Mouse (Mus musculus) limb, embryonic 10.5 days (tissue): Measurements from ENCODE around the gene Rgs19. TPM values are rescaled to one million over a fixed set of nuclear protein-coding genes. Genes with fewer than 3 reads are reported as not detected.
A peak's percentile ranks its signal among the peaks of the same experiment; 100 is the strongest.

ENCODE experiments used
- DNase-seq: peaks from one replicate; pipeline ENCODE4 v3.0.0-alpha.2; 2017; ENCODE audit warnings: low spot score
- H3K27ac ChIP-seq: fragments of 300-500 bp; sonication (generic); 2 replicates; pipeline ENCODE4 v1.5.1; 2016; ENCODE audit warnings: mild to moderate bottlenecking
- H3K27me3 ChIP-seq: fragments of 300-500 bp; sonication (generic); 2 replicates; pipeline ENCODE4 v1.6.1; 2016; ENCODE audit warnings: low read depth, mild to moderate bottlenecking; ENCODE audit not compliant: poor library complexity, severe bottlenecking
- H3K36me3 ChIP-seq: fragments of 300-500 bp; sonication (generic); 2 replicates; pipeline ENCODE4 v1.6.1; 2016; ENCODE audit warnings: mild to moderate bottlenecking, moderate library complexity
- H3K4me1 ChIP-seq: fragments of 300-500 bp; sonication (generic); 2 replicates; pipeline ENCODE4 v1.6.1; 2016
- H3K4me3 ChIP-seq: fragments of 300-500 bp; sonication (generic); 2 replicates; pipeline ENCODE4 v1.5.1; 2016; ENCODE audit warnings: mild to moderate bottlenecking, moderate library complexity
- H3K9me3 ChIP-seq: fragments of 300-500 bp; sonication (generic); replicated peaks from 2 replicates; pipeline ENCODE4 v1.6.1; 2016; ENCODE audit warnings: mild to moderate bottlenecking
- WGBS: fragments of 180-500 bp; shearing (Covaris S2); methylation state at CpG from one replicate; pipeline ENCODE4 v1.1.7; 2016; 5-methylcytosine and 5-hydroxymethylcytosine counted together
- polyA plus RNA-seq: library from polyadenylated mRNA; unstranded; fragments of >200 nt; fragmentation: Nextera tagmentation; extraction: Ambion mirVana; gene quantifications from 2 replicates; pipeline ENCODE4 v1.2.1, GENCODE M21; 2016

Rgs19 gene
- polyA plus RNA-seq, 1 experiment from 2014 or later: 94.3 TPM

DNA sequence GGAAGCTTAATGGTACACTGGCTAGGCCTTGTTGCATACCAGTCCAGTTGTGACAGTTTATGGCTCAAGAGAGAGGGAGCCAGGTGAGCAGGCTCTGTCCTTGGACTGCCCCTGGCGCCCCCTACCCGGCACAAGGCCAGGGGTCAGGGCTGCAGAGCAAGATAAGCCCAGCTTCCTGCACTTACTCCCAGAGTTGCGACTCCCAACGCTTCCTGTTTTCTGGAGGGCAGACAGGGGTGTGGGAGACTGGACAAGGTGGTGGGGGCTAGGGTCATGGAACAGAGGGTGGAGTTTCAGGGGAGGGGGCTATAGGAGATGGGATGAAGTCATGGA lies 30.5 kb downstream of the Rgs19 start:
- Histone ChIP-seq H3K9me3 (no peaks in the 10 kb centered on the region), H3K4me3 (no peak overlapping the region), H3K4me1 (peaks cover 50% of the 10 kb centered on the region), H3K27me3 (peaks cover 15% of the 10 kb centered on the region), H3K27ac (peak overlapping the region; percentile 66), H3K36me3 (peaks cover 7% of the 10 kb centered on the region; the same call in 1 of the 2 replicates)
- WGBS: 22% methylated on average over 4 of the region's 4 CpGs
- DNase-seq: no peak

DNA sequence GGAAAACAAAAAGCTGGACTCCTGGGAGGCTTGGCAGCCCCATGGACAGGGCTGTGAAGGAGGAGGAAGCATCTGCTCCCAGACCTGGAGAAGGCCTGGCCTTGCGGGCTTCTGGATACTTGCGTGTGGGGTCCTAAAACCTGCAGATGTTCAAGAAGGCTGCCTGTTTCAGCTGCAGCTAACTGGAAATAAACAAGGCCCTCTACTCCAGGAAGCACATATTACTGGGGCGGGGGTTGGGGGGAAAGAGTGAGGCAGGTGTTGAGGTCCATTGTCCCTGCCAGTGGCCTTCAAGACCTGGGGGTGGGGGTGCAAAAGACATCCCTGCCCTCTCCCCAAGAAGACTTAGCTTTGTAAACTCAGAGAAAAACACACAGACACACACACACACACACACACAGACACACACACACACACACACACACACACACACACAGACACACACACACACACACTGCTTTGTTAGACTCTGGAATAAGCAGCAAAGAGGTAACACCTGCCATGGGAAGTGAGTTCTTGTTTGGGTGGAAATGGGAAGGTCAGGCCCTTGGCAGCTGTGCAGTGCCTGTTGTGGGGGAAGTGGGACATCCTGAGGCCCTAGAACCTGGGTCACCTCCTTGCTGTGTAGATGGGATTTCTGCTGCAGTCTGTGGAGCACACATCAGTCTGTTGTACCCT lies 31.0 kb downstream of the Rgs19 start:
- H3K4me1 ChIP-seq: peaks cover 52% of the 10 kb centered on the region
- no peaks in the 10 kb centered on the region for H3K9me3 ChIP-seq
- H3K4me3 ChIP-seq: no peak overlapping the region
- peaks cover 12% of the 10 kb centered on the region; the same call in 1 of the 2 replicates for H3K36me3 ChIP-seq
- DNase-seq: no peak
- WGBS: 84% methylated on average over 3 of the region's 3 CpGs
- H3K27me3 ChIP-seq: peaks cover 10% of the 10 kb centered on the region
- H3K27ac ChIP-seq: peak overlapping the region; percentile 66

DNA sequence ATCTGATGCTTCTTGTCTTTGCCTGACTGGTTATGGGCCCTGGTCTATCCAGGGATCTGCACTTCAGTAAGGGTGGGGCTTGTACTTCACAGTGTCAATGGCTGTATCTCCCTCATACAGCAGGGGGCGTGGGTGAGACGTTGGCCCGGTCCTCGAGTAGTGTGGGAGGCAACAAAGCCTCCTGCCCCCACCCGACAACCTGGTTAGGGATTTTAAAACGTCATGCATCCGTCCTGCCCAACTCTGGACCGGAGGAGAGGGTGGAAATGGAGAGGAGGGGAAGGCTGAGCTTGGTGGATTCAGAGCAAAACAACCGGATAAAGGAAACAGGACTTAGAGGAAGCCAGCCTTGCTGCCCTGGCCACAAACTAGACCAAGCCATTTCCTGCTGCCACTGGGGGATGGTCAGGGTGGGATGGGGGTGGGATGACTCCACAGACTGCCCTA lies 34.1 kb downstream of the Rgs19 start:
- H3K9me3 ChIP-seq: no peaks in the 10 kb centered on the region
- no peak overlapping the region for H3K4me3 ChIP-seq
- peaks cover 63% of the 10 kb centered on the region for H3K4me1 ChIP-seq
- no peaks in the 10 kb centered on the region for H3K27me3 ChIP-seq
- WGBS: 11% methylated on average over 9 of the region's 9 CpGs
- peak; percentile 69 for DNase-seq
- peaks cover 42% of the 10 kb centered on the region for H3K36me3 ChIP-seq
- peak overlapping the region; percentile 73 for H3K27ac ChIP-seq

DNA sequence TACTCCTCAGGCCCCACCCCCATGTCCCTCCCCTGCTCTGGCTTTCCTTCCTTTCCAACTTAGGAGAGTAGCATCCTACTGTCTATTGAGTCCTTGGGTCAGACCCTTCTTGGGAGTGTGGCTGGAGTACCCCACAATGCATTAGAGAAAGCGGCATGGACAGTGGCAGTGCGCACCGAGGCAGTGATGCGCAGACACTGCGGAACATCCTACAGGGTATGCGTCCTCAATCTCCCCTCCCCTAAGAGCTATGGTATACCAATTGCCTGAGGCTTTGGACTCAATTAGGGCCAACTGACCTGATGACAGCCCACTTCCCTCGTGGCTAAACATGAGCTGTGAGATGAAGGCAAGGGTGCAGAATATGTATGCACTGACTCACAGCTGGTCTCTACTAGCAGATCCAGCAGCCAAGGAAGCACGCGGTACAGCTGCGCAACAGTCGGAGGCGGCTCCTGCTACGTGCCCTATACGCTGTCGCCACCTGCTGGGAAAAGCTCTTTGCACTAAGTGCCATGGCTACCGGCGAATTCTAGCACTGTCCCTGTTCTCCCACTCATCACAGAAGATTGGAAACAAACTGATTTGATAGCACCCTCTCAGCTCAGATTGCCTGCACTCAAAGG lies 34.7 kb downstream of the Rgs19 start:
- no peak overlapping the region for H3K4me3 ChIP-seq
- H3K4me1 ChIP-seq: peaks cover 62% of the 10 kb centered on the region
- no peaks in the 10 kb centered on the region for H3K9me3 ChIP-seq
- 39% methylated on average over 17 of the region's 17 CpGs for WGBS
- H3K36me3 ChIP-seq: peaks cover 48% of the 10 kb centered on the region
- H3K27me3 ChIP-seq: no peaks in the 10 kb centered on the region
- peak overlapping the region; percentile 73; the same call in 1 of the 2 replicates for H3K27ac ChIP-seq
- peak; percentile 47 for DNase-seq

DNA sequence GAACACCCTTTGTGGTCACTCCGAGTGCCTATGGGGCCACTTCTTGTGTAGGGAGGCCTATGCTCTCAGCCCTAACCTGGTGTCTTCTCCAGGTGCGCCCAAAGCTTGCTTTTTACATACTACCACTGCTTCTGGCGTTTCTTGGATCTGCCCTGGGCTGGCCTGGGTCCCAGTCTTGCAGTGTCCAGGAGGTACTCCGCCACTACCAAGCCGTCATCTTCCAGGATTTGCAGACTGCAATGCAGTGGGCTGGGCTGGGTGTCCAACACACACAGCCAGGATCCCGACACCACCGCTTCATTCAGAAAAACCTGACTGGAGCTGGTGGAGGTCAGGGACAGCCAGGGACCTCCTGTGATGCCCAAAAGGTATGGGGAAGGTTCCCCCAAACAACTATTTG lies 35.2 kb downstream of the Rgs19 start:
- Histone ChIP-seq H3K4me3 (no peak overlapping the region), H3K27ac (no peak overlapping the region), H3K27me3 (no peaks in the 10 kb centered on the region), H3K9me3 (no peaks in the 10 kb centered on the region), H3K36me3 (peaks cover 53% of the 10 kb centered on the region), H3K4me1 (peaks cover 57% of the 10 kb centered on the region)
- DNase-seq: no peak
- WGBS: 87% methylated on average over 7 of the region's 7 CpGs

DNA sequence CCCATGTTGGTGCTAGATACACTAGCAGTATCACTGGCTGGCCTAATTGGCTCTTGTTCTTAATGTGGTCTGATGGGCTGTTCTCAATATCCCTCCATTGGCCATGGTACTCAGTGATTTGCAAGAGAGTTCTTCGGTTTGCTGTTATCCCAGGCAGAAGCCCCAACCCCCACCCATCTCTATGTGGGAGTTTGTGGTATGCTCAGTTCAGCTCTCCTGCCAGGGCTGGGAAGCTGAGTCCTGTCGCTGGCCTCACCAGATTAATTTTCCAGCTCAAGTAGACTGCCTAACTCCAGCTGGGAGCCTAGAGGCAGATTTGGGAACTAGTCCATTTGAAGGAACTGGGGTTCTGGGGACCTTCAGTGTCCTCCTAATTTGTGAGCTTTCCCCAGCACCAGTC lies 36.3 kb downstream of the Rgs19 start:
- Histone ChIP-seq H3K36me3 (peaks cover 64% of the 10 kb centered on the region), H3K27ac (no peak overlapping the region), H3K27me3 (no peaks in the 10 kb centered on the region), H3K4me1 (peaks cover 46% of the 10 kb centered on the region), H3K4me3 (no peak overlapping the region), H3K9me3 (no peaks in the 10 kb centered on the region)
- no peak for DNase-seq
- WGBS: 79% methylated on average over 2 of the region's 2 CpGs

DNA sequence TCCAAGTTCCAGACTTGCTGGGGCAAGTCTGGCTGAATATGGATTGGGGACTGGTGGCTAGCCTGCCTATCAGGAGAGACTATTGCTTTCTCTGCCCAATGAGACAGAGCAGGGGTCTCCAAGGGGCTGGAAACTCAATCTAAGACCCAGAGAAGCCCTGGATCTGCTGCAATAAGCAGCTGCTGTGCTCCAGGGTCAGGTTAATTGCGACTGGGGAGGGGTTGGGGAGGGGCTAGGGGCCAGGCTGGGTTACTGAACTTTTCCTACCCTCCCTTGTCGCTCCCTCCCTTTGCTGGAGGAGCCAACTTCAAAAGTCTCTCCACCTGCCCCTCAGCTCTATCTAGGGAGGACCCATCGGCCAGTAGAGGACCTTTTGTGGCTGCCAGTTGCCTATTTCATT lies 37.0 kb downstream of the Rgs19 start, which contains the start of gene Gm29797:
Gene Gm29797 (plus strand): TSS at position 301 of the 400 bp plus-strand sequence.
- peaks cover 71% of the 10 kb centered on the region for H3K36me3 ChIP-seq
- DNase-seq: no peak
- H3K27me3 ChIP-seq: no peaks in the 10 kb centered on the region
- H3K27ac ChIP-seq: no peak within 1 kb of the TSS
- 60% methylated on average over 3 of the region's 3 CpGs for WGBS
- H3K4me3 ChIP-seq: no peak within 1 kb of the TSS
- H3K9me3 ChIP-seq: no peaks in the 10 kb centered on the region
- peaks cover 39% of the 10 kb centered on the region for H3K4me1 ChIP-seq

DNA sequence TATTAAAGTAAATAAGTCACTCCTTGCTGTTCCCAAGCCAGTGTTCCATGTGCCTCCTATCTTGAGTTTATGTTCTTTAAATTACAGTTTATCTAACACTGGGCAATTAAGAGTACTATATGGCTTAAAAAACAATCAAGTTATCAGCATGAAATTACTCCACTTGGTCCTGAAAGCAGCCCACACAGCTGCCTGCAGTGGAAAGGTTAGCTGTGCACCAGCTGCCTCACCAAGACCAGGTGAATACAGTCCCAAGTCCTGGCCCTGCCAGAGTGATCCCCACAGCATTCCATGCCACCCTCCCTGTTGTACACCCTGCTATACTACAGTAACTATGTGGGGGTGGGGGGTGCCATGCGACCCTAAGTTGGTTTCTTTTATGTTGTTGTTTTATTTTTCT lies 40.3 kb downstream of the Rgs19 start:
- H3K27me3 ChIP-seq: no peaks in the 10 kb centered on the region
- H3K9me3 ChIP-seq: no peaks in the 10 kb centered on the region
- peaks cover 98% of the 10 kb centered on the region for H3K36me3 ChIP-seq
- 93% methylated on average over 1 of the region's 1 CpGs for WGBS
- no peak overlapping the region for H3K27ac ChIP-seq
- no peak overlapping the region for H3K4me3 ChIP-seq
- H3K4me1 ChIP-seq: peaks cover 15% of the 10 kb centered on the region
- DNase-seq: no peak

DNA sequence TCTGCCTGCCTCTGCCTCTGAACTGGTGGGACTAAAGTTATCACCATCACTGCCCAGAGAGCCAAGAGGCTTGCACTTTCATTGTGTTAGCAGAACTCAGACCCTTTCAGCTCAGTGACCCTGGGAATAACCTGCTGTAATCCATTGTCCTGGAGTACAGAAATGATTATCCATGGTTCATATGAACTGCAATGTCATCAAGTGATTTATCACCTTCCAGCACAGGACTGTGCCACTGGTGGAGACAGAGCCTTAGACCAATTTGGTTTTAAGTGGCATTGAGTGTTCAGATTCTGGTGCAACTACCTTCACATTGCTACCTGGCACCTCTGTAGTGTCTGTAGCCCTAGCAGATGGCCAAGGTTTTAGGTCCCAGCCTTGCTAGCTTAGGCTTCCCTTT lies 40.7 kb downstream of the Rgs19 start:
- no peak overlapping the region for H3K27ac ChIP-seq
- no peaks in the 10 kb centered on the region for H3K9me3 ChIP-seq
- no peaks in the 10 kb centered on the region for H3K27me3 ChIP-seq
- H3K4me3 ChIP-seq: no peak overlapping the region
- H3K36me3 ChIP-seq: peaks cover 98% of the 10 kb centered on the region
- peaks cover 11% of the 10 kb centered on the region for H3K4me1 ChIP-seq
- DNase-seq: no peak

DNA sequence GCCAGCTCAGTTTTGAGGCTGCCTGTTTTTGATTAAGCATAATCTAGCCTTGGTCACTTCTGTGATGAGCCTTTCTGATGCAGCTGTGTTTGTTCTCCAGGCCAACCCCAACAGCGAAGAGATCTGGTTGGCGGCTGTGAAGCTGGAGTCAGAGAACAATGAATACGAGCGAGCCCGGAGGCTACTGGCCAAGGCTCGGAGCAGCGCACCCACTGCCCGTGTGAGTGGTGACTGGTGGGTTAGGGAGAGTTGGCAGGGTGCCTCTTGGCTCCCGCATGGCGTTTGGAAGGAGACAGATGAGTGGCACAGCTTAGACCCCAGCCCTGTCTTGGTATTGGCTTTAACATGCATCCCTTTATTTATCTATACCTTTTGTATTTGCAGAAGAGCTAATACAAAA lies 44.9 kb downstream of the Rgs19 start:
- WGBS: 93% methylated on average over 10 of the region's 10 CpGs
- Histone ChIP-seq H3K36me3 (peaks cover 97% of the 10 kb centered on the region), H3K4me1 (peaks cover 13% of the 10 kb centered on the region), H3K9me3 (no peaks in the 10 kb centered on the region), H3K27me3 (no peaks in the 10 kb centered on the region), H3K4me3 (no peak overlapping the region), H3K27ac (no peak overlapping the region)
- DNase-seq: no peak

DNA sequence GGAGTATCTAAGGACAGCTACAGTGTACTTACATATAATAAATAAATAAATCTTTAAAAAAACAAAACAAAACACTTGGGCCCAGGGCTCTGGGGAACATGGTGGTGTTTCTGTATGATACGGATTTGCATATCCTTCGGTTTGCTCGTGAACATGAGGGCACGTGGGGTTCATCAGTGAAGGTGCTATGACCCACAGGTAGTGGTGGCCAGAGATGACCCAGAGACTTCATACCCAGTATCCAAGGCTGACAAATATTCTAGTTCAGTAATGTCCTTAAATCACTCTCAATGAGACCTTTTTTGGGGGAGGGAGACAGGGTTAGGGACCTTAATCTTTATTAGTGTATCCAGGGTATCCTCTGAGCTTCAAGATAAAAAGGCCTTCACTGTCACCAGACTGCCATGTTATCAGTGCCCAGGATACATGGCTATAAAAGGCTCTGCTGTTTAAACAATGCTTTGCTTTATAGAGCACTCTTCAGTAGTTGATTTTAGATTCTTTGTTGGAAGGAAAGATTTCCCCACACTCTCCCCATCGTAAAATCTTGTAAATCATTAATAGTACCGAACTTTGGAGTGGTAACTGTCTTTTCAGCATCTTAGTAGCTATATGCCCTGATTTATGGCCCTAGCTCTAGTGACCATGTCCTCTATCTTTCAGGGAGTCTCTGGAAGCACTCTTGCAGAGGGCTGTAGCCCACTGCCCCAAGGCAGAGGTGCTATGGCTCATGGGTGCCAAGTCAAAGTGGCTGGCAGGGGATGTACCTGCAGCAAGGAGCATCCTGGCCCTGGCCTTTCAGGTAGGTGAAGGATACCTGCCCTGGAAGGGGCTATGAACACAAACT lies 46.9 kb downstream of the Rgs19 start:
- Histone ChIP-seq H3K27me3 (no peaks in the 10 kb centered on the region), H3K4me1 (peaks cover 13% of the 10 kb centered on the region), H3K27ac (no peak overlapping the region), H3K36me3 (peaks cover 95% of the 10 kb centered on the region), H3K4me3 (no peak overlapping the region), H3K9me3 (no peaks in the 10 kb centered on the region)
- no peak for DNase-seq
- 87% methylated on average over 6 of the region's 6 CpGs for WGBS

DNA sequence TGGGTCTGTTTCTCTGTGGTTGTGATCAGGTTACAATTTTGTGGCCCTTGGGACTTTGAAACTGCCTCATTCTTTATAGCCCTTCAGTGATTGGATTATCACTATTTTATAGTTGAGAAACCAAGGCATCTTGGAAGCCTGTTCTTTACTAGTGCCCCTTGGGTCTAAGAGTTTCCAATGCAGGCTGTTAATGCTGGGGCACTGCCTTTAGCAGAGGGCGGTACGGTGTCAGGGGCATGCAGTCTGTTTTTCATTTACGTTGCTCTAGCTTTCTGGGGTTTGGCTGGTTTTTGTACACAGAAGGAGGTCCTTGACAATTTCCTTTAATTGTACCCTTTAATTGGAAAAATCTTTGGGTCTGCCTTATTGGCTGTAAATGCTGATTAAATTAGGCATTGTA lies 48.1 kb downstream of the Rgs19 start:
- Histone ChIP-seq H3K4me1 (peaks cover 13% of the 10 kb centered on the region), H3K9me3 (no peaks in the 10 kb centered on the region), H3K27me3 (no peaks in the 10 kb centered on the region), H3K27ac (peak overlapping the region; percentile 71), H3K4me3 (no peak overlapping the region), H3K36me3 (peaks cover 96% of the 10 kb centered on the region)
- 54% methylated on average over 3 of the region's 3 CpGs for WGBS
- no peak for DNase-seq

DNA sequence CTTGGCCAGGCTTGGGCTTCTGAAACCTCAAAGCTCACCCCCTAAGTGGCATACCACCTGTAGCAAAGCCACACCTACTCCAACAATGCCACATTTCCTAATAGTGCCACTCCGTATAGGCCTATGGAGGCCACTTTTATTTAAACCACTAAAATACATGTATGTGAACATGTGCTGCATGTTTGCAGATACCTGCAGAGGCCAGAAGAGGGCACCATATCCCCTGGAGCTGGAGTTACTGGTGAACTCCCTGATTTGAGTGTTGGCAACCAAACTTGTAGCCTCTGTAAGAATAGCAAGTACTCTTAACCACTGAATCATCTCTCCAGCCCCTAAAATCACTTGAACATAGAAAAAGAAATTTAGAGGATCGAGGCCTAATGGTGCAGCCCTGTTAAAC lies 49.4 kb downstream of the Rgs19 start:
- Histone ChIP-seq H3K9me3 (no peaks in the 10 kb centered on the region), H3K4me3 (no peak overlapping the region), H3K27ac (peak overlapping the region; percentile 71; the same call in 1 of the 2 replicates), H3K4me1 (peaks cover 13% of the 10 kb centered on the region), H3K27me3 (no peaks in the 10 kb centered on the region), H3K36me3 (peaks cover 96% of the 10 kb centered on the region)
- peak; percentile 52 for DNase-seq
- WGBS: 92% methylated on average over 2 of the region's 2 CpGs
